Mouse (Mus musculus): Measurements from ENCODE around the gene Rbbp4. TPM values are rescaled to one million over a fixed set of nuclear protein-coding genes. Genes with fewer than 3 reads are reported as not detected.

Gene Rbbp4
- polyA plus RNA-seq, 1 experiment, result 23.5 TPM

- Histone ChIP-seq H3K4me1 (ENCODE audit: control insufficient read depth, insufficient read depth, low read length) (no peaks in the 10 kb centered on the region), H3K4me3 (replicated peaks; ENCODE audit: extremely low read depth, low read depth, low read length) (no peak overlapping the region)
- WGBS, result 83% methylated on average over 15 of the region's 15 CpGs
- TF ChIP-seq POLR2A (IDR thresholded peaks at IDR 0.05; ENCODE audit: borderline replicate concordance, extremely low read depth, low read depth, low read length) (no peak), CTCF (IDR thresholded peaks at IDR 0.05; ENCODE audit: insufficient read depth, low read length) (no peak)
- DNase-seq, result no peak
Measured at GRCm38 (mm10) chr4:129357613-129358163, 22.5 kb upstream of the Rbbp4 start.

- DNase-seq, result no peak
- TF ChIP-seq CTCF (IDR thresholded peaks at IDR 0.05; ENCODE audit: insufficient read depth, low read length) (no peak), POLR2A (IDR thresholded peaks at IDR 0.05; ENCODE audit: borderline replicate concordance, extremely low read depth, low read depth, low read length) (no peak)
- 73% methylated on average over 15 of the region's 15 CpGs for WGBS
Measured at GRCm38 (mm10) chr4:129354236-129354635, 19.1 kb upstream of the Rbbp4 start.

GRCm38 (mm10) chr4:129353176-129353575 is 18.0 kb upstream of the Rbbp4 start:
- DNase-seq, result no peak
- WGBS, result 89% methylated on average over 12 of the region's 12 CpGs
- H3K4me3 ChIP-seq (replicated peaks; ENCODE audit: extremely low read depth, low read depth, low read length), result no peak overlapping the region
- TF ChIP-seq CTCF (IDR thresholded peaks at IDR 0.05; ENCODE audit: insufficient read depth, low read length) (no peak), POLR2A (IDR thresholded peaks at IDR 0.05; ENCODE audit: borderline replicate concordance, extremely low read depth, low read depth, low read length) (no peak)
- H3K4me1 ChIP-seq (ENCODE audit: control insufficient read depth, insufficient read depth, low read length), result no peaks in the 10 kb centered on the region

More at GRCm38 (mm10) chr4:129354236-129354635, 19.1 kb upstream of the Rbbp4 start:
- Histone ChIP-seq H3K4me3 (replicated peaks; ENCODE audit: extremely low read depth, low read depth, low read length) (no peak overlapping the region), H3K4me1 (ENCODE audit: control insufficient read depth, insufficient read depth, low read length) (no peaks in the 10 kb centered on the region)

GRCm38 (mm10) chr4:129351111-129351510 is 15.9 kb upstream of the Rbbp4 start:
- DNase-seq, result no peak
- TF ChIP-seq POLR2A (IDR thresholded peaks at IDR 0.05; ENCODE audit: borderline replicate concordance, extremely low read depth, low read depth, low read length) (no peak), CTCF (IDR thresholded peaks at IDR 0.05; ENCODE audit: insufficient read depth, low read length) (no peak)
- H3K4me3 ChIP-seq (replicated peaks; ENCODE audit: extremely low read depth, low read depth, low read length), result no peak overlapping the region
- H3K4me1 ChIP-seq (ENCODE audit: control insufficient read depth, insufficient read depth, low read length), result no peaks in the 10 kb centered on the region
- 70% methylated on average over 6 of the region's 6 CpGs for WGBS

- TF ChIP-seq CTCF (IDR thresholded peaks at IDR 0.05; ENCODE audit: insufficient read depth, low read length) (peak; percentile 96), POLR2A (IDR thresholded peaks at IDR 0.05; ENCODE audit: borderline replicate concordance, extremely low read depth, low read depth, low read length) (no peak)
- 3% methylated on average over 1 of the region's 1 CpGs for WGBS
Measured at GRCm38 (mm10) chr4:129350644-129351043, 15.5 kb upstream of the Rbbp4 start.

GRCm38 (mm10) chr4:129346481-129347154 is 11.4 kb upstream of the Rbbp4 start:
- WGBS, result 69% methylated on average over 15 of the region's 15 CpGs
- DNase-seq, result no peak
- H3K4me1 ChIP-seq (ENCODE audit: control insufficient read depth, insufficient read depth, low read length), result no peaks in the 10 kb centered on the region
- TF ChIP-seq POLR2A (IDR thresholded peaks at IDR 0.05; ENCODE audit: borderline replicate concordance, extremely low read depth, low read depth, low read length), result no peak
- H3K4me3 ChIP-seq (replicated peaks; ENCODE audit: extremely low read depth, low read depth, low read length), result no peak overlapping the region

More at GRCm38 (mm10) chr4:129350644-129351043, 15.5 kb upstream of the Rbbp4 start:
- DNase-seq, result peak; percentile 68
- H3K4me1 ChIP-seq (ENCODE audit: control insufficient read depth, insufficient read depth, low read length), result no peaks in the 10 kb centered on the region
- H3K4me3 ChIP-seq (replicated peaks; ENCODE audit: extremely low read depth, low read depth, low read length), result no peak overlapping the region

- 91% methylated on average over 2 of the region's 2 CpGs for WGBS
- TF ChIP-seq CTCF (IDR thresholded peaks at IDR 0.05; ENCODE audit: insufficient read depth, low read length) (no peak), POLR2A (IDR thresholded peaks at IDR 0.05; ENCODE audit: borderline replicate concordance, extremely low read depth, low read depth, low read length) (no peak)
- no peak for DNase-seq
- Histone ChIP-seq H3K4me1 (ENCODE audit: control insufficient read depth, insufficient read depth, low read length) (no peaks in the 10 kb centered on the region), H3K4me3 (replicated peaks; ENCODE audit: extremely low read depth, low read depth, low read length) (no peak overlapping the region)
Measured at GRCm38 (mm10) chr4:129342705-129343104, 7.5 kb upstream of the Rbbp4 start.

- TF ChIP-seq CTCF (IDR thresholded peaks at IDR 0.05; ENCODE audit: insufficient read depth, low read length) (peak; percentile 28; the same call in 1 of the 2 replicates), POLR2A (IDR thresholded peaks at IDR 0.05; ENCODE audit: borderline replicate concordance, extremely low read depth, low read depth, low read length) (no peak)
- Histone ChIP-seq H3K4me3 (replicated peaks; ENCODE audit: extremely low read depth, low read depth, low read length) (no peak overlapping the region), H3K4me1 (ENCODE audit: control insufficient read depth, insufficient read depth, low read length) (no peaks in the 10 kb centered on the region)
- DNase-seq, result no peak
- WGBS, result 84% methylated on average over 1 of the region's 1 CpGs
Measured at GRCm38 (mm10) chr4:129341888-129342287, 6.7 kb upstream of the Rbbp4 start.

- Histone ChIP-seq H3K4me1 (ENCODE audit: control insufficient read depth, insufficient read depth, low read length) (peaks cover 2% of the 10 kb centered on the region; the same call in 1 of the 2 replicates), H3K4me3 (replicated peaks; ENCODE audit: extremely low read depth, low read depth, low read length) (no peak overlapping the region)
- 82% methylated on average over 3 of the region's 3 CpGs for WGBS
- TF ChIP-seq CTCF (IDR thresholded peaks at IDR 0.05; ENCODE audit: insufficient read depth, low read length) (no peak), POLR2A (IDR thresholded peaks at IDR 0.05; ENCODE audit: borderline replicate concordance, extremely low read depth, low read depth, low read length) (no peak)
- DNase-seq, result no peak
Measured at GRCm38 (mm10) chr4:129339743-129340142, 4.6 kb upstream of the Rbbp4 start.

GRCm38 (mm10) chr4:129336291-129336690 is 1.1 kb upstream of the Rbbp4 start:
- Histone ChIP-seq H3K4me1 (ENCODE audit: control insufficient read depth, insufficient read depth, low read length) (peaks cover 5% of the 10 kb centered on the region; the same call in 1 of the 2 replicates), H3K4me3 (replicated peaks; ENCODE audit: extremely low read depth, low read depth, low read length) (peak overlapping the region; percentile 80)
- DNase-seq, result no peak
- 37% methylated on average over 14 of the region's 14 CpGs for WGBS
- TF ChIP-seq CTCF (IDR thresholded peaks at IDR 0.05; ENCODE audit: insufficient read depth, low read length) (no peak), POLR2A (IDR thresholded peaks at IDR 0.05; ENCODE audit: borderline replicate concordance, extremely low read depth, low read depth, low read length) (no peak)

All from lung, adult 2 months (tissue).